Mouse (Mus musculus): Measurements from ENCODE around the gene Ppp1r37. TPM values are rescaled to one million over a fixed set of nuclear protein-coding genes. Genes with fewer than 3 reads are reported as not detected.
A peak's percentile ranks its signal among the peaks of the same experiment; 100 is the strongest.

Gene Ppp1r37
- total RNA-seq, 2 experiments from 2014 or later, result 116 to 118 TPM

DNA sequence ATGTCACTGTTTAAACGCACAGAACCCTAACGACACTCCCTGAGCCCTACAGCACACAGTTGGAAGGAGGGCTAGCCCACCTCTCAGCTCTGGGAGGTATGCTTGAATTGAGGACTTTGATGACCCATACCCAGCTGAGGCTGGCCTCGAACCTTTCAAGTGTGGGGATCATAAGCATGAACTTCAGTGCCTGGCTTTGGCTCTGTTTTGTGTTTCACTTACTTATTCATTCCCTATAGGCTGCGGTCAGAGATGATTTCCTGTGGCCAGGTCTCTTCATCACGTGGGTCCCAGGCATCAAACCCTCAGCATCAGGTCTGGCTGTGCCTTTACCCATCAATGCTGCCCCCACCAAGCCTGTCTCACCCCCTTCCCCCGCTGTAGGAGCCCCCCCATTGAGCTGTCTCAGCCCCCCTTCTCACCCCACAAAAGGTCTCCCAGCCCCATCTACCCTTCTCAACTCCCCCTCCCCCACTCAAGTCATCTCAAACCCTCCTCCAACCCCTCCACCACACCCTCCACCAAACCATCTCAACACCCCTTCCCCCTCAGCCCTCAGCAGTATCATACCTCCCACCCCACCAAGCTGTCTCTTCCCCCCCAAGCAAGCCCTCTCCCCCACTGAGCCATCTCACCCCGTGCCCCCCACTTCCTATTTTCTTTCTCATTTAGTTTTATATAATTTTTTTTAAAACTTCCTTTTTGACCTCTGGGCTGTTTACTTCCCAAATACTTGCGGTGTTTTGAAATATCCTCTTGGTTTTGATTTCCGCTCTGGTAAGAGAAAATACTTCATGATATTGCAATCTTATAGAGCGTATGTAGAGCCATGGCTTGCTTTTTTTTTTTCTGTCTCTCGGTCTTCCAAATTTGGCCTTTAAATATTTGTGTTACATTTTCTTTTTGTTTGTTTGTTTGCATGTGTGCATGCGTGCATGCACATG, 62.2 kb downstream of the Ppp1r37 start:
- TF ChIP-seq CTCF (conservative IDR thresholded peaks at IDR 0.05), result no peak
- Histone ChIP-seq H3K4me3 (no peak overlapping the region), H3K27ac (no peak overlapping the region)
- DNase-seq (ENCODE audit: low spot score in 2 of 2), result no peak

DNA sequence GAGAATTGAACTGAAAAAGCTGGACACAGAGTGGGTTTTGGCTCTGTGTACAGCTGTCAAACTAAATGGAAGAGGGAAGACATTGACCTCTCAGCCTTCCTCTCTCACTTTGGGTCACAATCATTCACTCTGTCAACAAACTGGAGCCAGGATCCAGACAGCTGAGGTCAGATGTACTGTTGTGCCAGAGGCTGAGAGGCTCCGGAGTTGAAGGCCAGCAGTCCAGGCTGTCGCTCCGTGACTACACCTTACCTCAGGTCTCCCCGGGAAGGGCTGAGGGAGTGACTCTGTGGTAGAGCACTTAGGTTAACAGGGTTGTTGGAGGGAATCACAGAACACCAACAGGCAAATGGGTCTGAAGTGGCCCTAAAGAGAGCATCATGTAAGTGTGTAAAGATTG, 64.5 kb downstream of the Ppp1r37 start:
- Histone ChIP-seq H3K4me3 (no peak overlapping the region), H3K27ac (no peak overlapping the region)
- no peak for DNase-seq (ENCODE audit: low spot score in 2 of 2)
- TF ChIP-seq CTCF (conservative IDR thresholded peaks at IDR 0.05), result no peak

DNA sequence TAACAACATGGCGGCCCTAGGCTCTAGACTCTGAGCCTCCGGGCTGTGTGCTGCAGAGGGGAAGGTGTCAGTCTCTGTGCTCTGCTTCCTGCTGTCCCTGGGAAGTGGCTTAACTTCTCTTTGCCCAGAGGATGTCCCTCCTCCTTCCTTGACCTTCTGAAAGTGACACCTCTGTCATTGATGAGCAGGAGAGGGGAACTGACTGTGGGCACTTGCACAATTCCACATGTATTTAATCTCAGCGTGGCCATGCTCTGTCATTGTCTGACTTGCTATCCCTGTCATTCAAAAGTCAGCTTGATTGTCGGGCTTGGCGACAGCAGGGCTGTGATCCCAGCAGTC, 66.7 kb downstream of the Ppp1r37 start:
- TF ChIP-seq CTCF (conservative IDR thresholded peaks at IDR 0.05), result no peak
- no peak for DNase-seq (ENCODE audit: low spot score in 2 of 2)
- Histone ChIP-seq H3K27ac (no peak overlapping the region), H3K4me3 (no peak overlapping the region)

DNA sequence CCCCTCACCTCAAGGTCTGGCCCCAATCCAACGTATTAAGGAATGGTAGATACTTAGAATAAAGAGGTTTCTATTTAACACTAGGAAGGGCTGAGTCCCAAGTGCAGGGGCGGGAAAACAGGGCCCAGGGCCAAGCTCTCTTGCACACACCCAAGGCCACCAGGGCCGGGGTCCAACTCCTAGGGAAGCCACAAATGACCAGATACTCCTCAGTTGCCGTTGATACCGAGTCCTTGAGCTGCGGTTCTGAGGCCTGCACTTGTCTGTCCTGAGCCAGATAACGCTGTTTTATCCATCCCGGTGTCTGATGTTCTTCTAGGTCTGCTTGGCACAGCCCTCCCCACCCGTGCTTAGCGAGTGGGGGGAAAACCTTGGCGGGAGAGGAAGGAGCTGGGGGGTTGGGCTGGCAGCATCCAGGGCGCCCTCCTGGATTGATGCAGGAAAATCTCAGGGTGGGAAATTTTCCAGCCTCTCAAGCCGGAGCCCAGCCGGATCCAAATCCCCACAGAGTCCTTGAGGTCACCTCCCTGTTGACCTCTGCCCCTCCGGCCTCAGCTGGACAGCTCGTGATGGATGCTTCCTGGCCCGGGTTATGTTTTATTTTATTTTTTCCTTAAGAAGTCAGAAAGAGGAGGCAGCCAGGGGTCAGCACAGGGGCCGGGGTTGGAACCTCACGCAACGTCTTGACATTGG, 67.2 kb downstream of the Ppp1r37 start:
- no peak for DNase-seq (ENCODE audit: low spot score in 2 of 2)
- Histone ChIP-seq H3K4me3 (no peak overlapping the region), H3K27ac (no peak overlapping the region)
- TF ChIP-seq CTCF (conservative IDR thresholded peaks at IDR 0.05), result no peak

DNA sequence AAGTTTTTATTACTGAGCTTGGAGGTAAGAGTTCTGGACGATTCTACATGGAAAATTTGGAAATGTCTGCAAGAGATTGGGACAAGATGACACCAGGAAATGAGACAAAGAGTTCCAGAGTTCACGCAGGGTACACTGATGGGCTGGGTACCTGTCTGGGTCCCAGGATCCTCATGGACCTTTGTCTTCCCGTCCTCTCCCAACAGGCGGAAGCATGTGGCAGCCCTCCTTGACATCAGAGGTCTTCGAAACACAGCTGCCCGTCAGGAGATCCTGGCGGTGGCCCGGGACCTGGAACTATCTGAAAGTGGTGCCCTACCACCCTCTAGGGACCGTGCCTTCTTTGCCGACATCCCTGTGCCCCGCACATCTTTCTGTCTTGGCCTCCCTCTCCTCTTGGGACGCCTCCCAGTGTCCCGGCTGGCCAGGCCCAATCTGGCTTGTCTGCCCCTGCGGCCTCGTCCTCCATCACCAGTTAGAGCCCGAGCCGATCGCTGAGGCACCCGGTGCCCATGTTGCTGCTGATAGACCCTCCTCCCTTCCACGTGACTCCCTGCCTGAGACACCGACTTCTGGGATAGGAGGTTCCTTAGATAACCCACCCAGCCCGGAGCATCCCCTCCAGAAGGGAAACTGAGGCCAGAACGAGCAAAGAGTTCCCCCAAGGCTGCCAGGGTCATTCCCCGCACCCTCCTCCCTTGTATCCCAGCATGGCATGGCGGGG, 68.0 kb downstream of the Ppp1r37 start:
- no peak for TF ChIP-seq CTCF (conservative IDR thresholded peaks at IDR 0.05)
- H3K4me3 ChIP-seq, result no peak overlapping the region
- no peak for DNase-seq (ENCODE audit: low spot score in 2 of 2)
- H3K27ac ChIP-seq, result no peak overlapping the region

DNA sequence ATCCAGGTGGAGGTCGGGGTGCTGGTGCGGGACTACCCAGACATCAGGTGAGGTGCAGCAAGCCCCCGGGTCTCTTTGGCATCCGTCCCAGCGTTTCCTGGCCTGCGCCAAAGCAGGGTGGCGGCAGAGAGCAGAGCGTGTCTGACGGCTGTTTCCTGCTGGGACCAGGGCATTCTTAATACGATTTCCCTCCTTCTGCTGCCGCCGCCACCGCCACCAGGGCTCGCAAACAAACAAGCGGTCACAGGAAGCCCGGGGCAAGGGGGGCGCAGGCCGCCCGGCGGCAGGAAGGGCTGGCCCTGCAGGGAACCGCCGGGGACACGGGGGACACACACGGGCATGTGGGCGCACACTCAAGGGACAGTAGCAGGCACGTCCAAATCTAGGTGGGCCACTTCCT, 71.1 kb downstream of the Ppp1r37 start:
- peak; percentile 35 for TF ChIP-seq CTCF (conservative IDR thresholded peaks at IDR 0.05)
- no peak for DNase-seq (ENCODE audit: low spot score in 2 of 2)
- H3K4me3 ChIP-seq, result no peak overlapping the region
- H3K27ac ChIP-seq, result no peak overlapping the region

DNA sequence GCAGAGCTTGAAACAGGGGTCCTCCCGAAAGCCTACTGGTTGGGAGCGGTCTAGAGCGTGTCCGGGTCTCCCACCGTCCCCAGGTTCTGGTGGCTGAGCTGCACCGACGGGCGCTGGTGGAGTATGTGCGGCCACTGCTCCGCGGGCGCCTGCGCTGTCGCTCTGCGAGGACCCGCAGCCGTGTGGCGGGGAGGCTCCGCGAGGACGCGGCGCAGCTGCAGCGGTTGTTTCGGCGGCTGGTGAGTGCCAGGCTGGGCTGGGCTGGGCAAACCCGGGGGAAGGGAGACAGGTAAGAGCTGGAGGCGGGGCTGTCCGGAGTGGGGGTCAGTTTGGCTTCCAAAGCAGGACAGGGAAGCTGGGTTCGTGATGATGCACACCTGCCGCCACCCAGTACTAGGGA, 73.4 kb downstream of the Ppp1r37 start:
- no peak for TF ChIP-seq CTCF (conservative IDR thresholded peaks at IDR 0.05)
- Histone ChIP-seq H3K27ac (no peak overlapping the region), H3K4me3 (peak overlapping the region; percentile 1; the same call in 1 of the 2 replicates)
- DNase-seq (ENCODE audit: low spot score in 2 of 2), result no peak

DNA sequence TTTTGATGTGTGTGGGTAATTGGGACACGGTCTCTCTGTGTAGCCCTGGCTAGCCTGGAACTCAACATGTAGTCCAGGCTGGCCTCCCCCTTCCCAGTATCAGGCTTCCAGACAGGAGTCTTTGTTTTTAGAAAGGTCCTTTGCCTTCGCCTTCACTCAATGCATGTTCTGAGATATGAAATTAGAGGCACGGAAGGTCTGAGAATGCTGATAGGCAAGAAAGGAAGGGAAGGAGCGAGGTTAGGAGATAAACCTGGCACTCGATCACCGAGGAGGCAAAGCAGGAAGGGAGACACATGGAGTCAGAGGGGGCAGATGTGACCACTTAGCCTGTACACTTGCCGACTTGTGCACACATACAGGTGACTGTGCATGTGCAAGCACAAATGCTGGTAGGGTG, 76.3 kb downstream of the Ppp1r37 start:
- no peak for TF ChIP-seq CTCF (conservative IDR thresholded peaks at IDR 0.05)
- no peak for DNase-seq (ENCODE audit: low spot score in 2 of 2)
- Histone ChIP-seq H3K27ac (no peak overlapping the region), H3K4me3 (no peak overlapping the region)

DNA sequence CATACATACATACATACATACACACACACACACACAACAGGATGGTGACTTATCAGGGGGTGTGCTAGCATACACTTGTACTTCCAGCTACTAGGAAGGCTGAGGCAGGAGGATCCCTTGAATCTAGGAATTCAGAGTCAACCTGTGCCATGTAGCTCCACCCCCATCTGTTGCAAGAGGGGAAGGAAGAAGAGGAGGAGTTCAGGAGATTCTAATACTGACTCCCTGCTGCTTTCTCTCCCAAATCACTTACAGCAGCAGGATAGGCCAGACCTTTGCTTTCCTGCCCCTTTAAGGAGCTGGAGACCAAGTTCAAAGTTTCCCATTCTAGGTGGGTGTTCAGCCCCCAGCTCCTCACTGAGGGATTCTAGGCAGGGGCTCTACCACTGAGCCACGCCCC, 77.4 kb downstream of the Ppp1r37 start:
- no peak for TF ChIP-seq CTCF (conservative IDR thresholded peaks at IDR 0.05)
- H3K4me3 ChIP-seq, result no peak overlapping the region
- DNase-seq (ENCODE audit: low spot score in 2 of 2), result no peak
- no peak overlapping the region for H3K27ac ChIP-seq

DNA sequence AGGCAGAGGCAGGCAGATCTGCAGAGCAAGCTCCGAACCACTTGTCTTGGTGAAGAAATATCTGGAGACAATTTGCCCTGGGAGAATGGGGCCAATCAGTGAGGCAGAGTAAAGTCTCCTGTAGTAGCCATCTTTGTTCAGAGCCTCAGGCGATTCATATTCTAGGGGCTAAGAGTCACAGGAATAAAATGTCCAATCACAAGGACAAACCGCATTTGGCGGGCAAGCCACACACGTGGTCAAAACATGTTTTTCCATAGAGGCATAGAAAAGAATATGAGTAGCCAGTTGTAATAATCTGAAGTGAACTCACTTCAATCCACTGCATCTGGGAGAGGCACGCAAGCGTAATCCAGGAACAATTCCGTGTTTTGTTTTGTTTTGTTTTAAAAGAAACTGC, 79.6 kb downstream of the Ppp1r37 start:
- TF ChIP-seq CTCF (conservative IDR thresholded peaks at IDR 0.05), result no peak
- no peak overlapping the region for H3K27ac ChIP-seq
- DNase-seq (ENCODE audit: low spot score in 2 of 2), result no peak
- no peak overlapping the region for H3K4me3 ChIP-seq

Other genes with a start within 250 kb of the Ppp1r37 start
- gene Ercc1, start 218.3 kb downstream of the Ppp1r37 start, total RNA-seq (2021), result 10 to 100 TPM; 51.7 to 51.9 TPM
- gene Cd3eap, start 203.6 kb downstream of the Ppp1r37 start, total RNA-seq (2021), result 10 to 100 TPM; 18.1 to 19.5 TPM
- 1 to 10 TPM; 6.1 to 6.9 TPM for gene Ppp1r13l, start 203.3 kb downstream of the Ppp1r37 start, total RNA-seq (2021)
- gene Ercc2, start 181.1 kb downstream of the Ppp1r37 start, total RNA-seq (2021), result 10 to 100 TPM; 36.4 to 36.5 TPM
- 1 to 10 TPM; 3.2 to 3.5 TPM for gene Klc3, start 159.0 kb downstream of the Ppp1r37 start, total RNA-seq (2021)
- gene Ckm, start 158.3 kb downstream of the Ppp1r37 start, total RNA-seq (2021), result not detected
- gene Mark4, start 104.3 kb downstream of the Ppp1r37 start, total RNA-seq (2021), result 10 to 100 TPM; 92.9 to 99.6 TPM
- under 1 TPM; 0.10 to 0.38 TPM for gene Exoc3l2, start 99.7 kb downstream of the Ppp1r37 start, total RNA-seq (2021)
- 1 to 10 TPM; 6.0 to 6.9 TPM for gene Bloc1s3, start 54.7 kb downstream of the Ppp1r37 start, total RNA-seq (2021)
- 10 to 100 TPM; 17.2 to 20.7 TPM for gene Trappc6a, start 54.7 kb downstream of the Ppp1r37 start, total RNA-seq (2021)
- gene Nkpd1, start 45.2 kb downstream of the Ppp1r37 start, total RNA-seq (2021), result under 1 TPM; 0.38 to 0.71 TPM
- under 1 TPM; 0.81 to 0.95 TPM for gene Zfp296, start 14.2 kb upstream of the Ppp1r37 start, total RNA-seq (2021)
- gene Gemin7, start 14.5 kb upstream of the Ppp1r37 start, total RNA-seq (2021), result 10 to 100 TPM; 38.8 to 43.9 TPM
- 100 to 1,000 TPM in 1 of 2 experiments, 10 to 100 TPM in 1; 95.4 to 112 TPM for gene Clasrp, start 41.4 kb upstream of the Ppp1r37 start, total RNA-seq (2021)
- 10 to 100 TPM in 1 of 2 experiments, 1 to 10 TPM in 1; 9.8 to 11.3 TPM for gene Relb, start 66.4 kb upstream of the Ppp1r37 start, total RNA-seq (2021)
- 100 to 1,000 TPM; 136 to 151 TPM for gene Clptm1, start 102.0 kb upstream of the Ppp1r37 start, total RNA-seq (2021)
- gene Apoc2, start 114.9 kb upstream of the Ppp1r37 start, total RNA-seq (2021), result not detected
- gene Gm44805, start 118.3 kb upstream of the Ppp1r37 start, total RNA-seq (2021), result not detected
- gene Apoc4, start 118.4 kb upstream of the Ppp1r37 start, total RNA-seq (2021), result not detected
- gene Apoc1, start 129.6 kb upstream of the Ppp1r37 start, total RNA-seq (2021), result 1 to 10 TPM; 3.1 to 3.5 TPM
- 1,000 to 10,000 TPM; 2,242 to 2,264 TPM for gene Apoe, start 136.1 kb upstream of the Ppp1r37 start, total RNA-seq (2021)
- gene Tomm40, start 152.4 kb upstream of the Ppp1r37 start, total RNA-seq (2021), result 100 to 1,000 TPM; 110 TPM
- 1 to 10 TPM; 4.5 to 5.9 TPM for gene Nectin2, start 187.4 kb upstream of the Ppp1r37 start, total RNA-seq (2021)
- 10 to 100 TPM in 1 of 2 experiments, 1 to 10 TPM in 1; 9.2 to 14.8 TPM for gene Bcam, start 207.9 kb upstream of the Ppp1r37 start, total RNA-seq (2021)
- not detected for gene Cblc, start 233.7 kb upstream of the Ppp1r37 start, total RNA-seq (2021)

Measured in layer of hippocampus, adult 2 months (tissue).